Mouse (Mus musculus) lung, postnatal 0 days (tissue): ENCODE measurements at regions not wholly inside any gene's neighbourhood (a gene's known extent, or its start where the extent isn't known, plus 50 kb on each side); places are given as distances from the start of the nearest gene placed in this dataset.

ENCODE experiments used
- ATAC-seq: fragments of 200-750 bp; cut with Nextera tagmentation; 2 replicates; pipeline ENCODE4 v1.8.0; 2017; ENCODE audit warnings: moderate library complexity
- DNase-seq: peaks from one replicate; pipeline ENCODE4 v3.0.0-alpha.2; 2016; ENCODE audit warnings: low spot score
- H3K27ac ChIP-seq: fragments of 300-500 bp; sonication (generic); 2 replicates; pipeline ENCODE4 v1.5.1; 2014; ENCODE audit warnings: antibody characterized with exemption, mild to moderate bottlenecking, low read length, mixed read lengths
- H3K27me3 ChIP-seq: fragments of 300-500 bp; sonication (generic); replicated peaks from 2 replicates; pipeline ENCODE4 v1.6.1; 2014; ENCODE audit warnings: low read length, mixed read lengths; ENCODE audit not compliant: insufficient read depth
- H3K36me3 ChIP-seq: fragments of 300-500 bp; sonication (generic); 2 replicates; pipeline ENCODE4 v1.6.1; 2014; ENCODE audit warnings: low read length, mixed read lengths; ENCODE audit not compliant: insufficient read depth
- H3K4me1 ChIP-seq: fragments of 300-500 bp; sonication (generic); 2 replicates; pipeline ENCODE4 v1.6.1; 2014; ENCODE audit warnings: antibody characterized with exemption, low read depth, low read length, mixed read lengths; ENCODE audit not compliant: insufficient read depth
- H3K4me2 ChIP-seq: fragments of 300-500 bp; sonication (generic); replicated peaks from 2 replicates; pipeline ENCODE4 v1.6.1; 2014; ENCODE audit warnings: low read depth, mild to moderate bottlenecking, low read length, moderate library complexity, mixed read lengths
- H3K4me3 ChIP-seq: fragments of 300-500 bp; sonication (generic); 2 replicates; pipeline ENCODE4 v1.5.1; 2014; ENCODE audit warnings: low read depth, low read length
- H3K9ac ChIP-seq: fragments of 300-500 bp; sonication (generic); replicated peaks from 2 replicates; pipeline ENCODE4 v1.6.1; 2014; ENCODE audit warnings: low read depth, mild to moderate bottlenecking
- H3K9me3 ChIP-seq: fragments of 300-500 bp; sonication (generic); 2 replicates; pipeline ENCODE4 v1.6.1; 2016; ENCODE audit warnings: low read length, mixed read lengths
- CTCF ChIP-seq: IDR thresholded peaks from 2 replicates; pipeline ENCODE4 v1.5.1; 2016; ENCODE audit warnings: antibody characterized with exemption, mild to moderate bottlenecking
- EP300 ChIP-seq: IDR thresholded peaks from 2 replicates; pipeline ENCODE4 v1.6.1; 2016; ENCODE audit warnings: antibody characterized with exemption, mild to moderate bottlenecking, control low read depth
- WGBS: fragments of 180-500 bp; shearing (Covaris S2); extraction: QIAGEN DNeasy Blood & Tissue Kit; methylation state at CpG from one replicate; pipeline ENCODE4 v1.1.7; 2014; 5-methylcytosine and 5-hydroxymethylcytosine counted together

- DNase-seq (no peak), ATAC-seq (no peak)
- Histone ChIP-seq H3K4me2 (no peak overlapping the region), H3K27ac (no peak overlapping the region), H3K27me3 (no peaks in the 10 kb centered on the region), H3K9me3 (no peaks in the 10 kb centered on the region), H3K36me3 (no peaks in the 10 kb centered on the region), H3K4me3 (no peak overlapping the region), H3K4me1 (0 out of 2 replicates have a peak, but pooled peaks cover 3% of the 10 kb centered on the region), H3K9ac (no peak overlapping the region)
- 35% methylated on average over 13 of the region's 13 CpGs for WGBS
- no peak for TF ChIP-seq CTCF
- no peak for TF ChIP-seq EP300
Measured at GRCm38 (mm10) chr14:58867396-58868107, 275.1 kb downstream of the 1700129C05Rik start.

GRCm38 (mm10) chr14:58854871-58855270 is 287.8 kb downstream of the 1700129C05Rik start:
- TF ChIP-seq CTCF (no peak), EP300 (no peak)
- no peaks in the 10 kb centered on the region for H3K27me3 ChIP-seq
- 55% methylated on average over 4 of the region's 4 CpGs for WGBS
- H3K9ac ChIP-seq: no peak overlapping the region
- H3K27ac ChIP-seq: no peak overlapping the region
- DNase-seq (no peak), ATAC-seq (no peak)
- no peak overlapping the region for H3K4me2 ChIP-seq
- no peak overlapping the region for H3K4me3 ChIP-seq
- no peaks in the 10 kb centered on the region for H3K36me3 ChIP-seq
- no peaks in the 10 kb centered on the region for H3K4me1 ChIP-seq
- no peaks in the 10 kb centered on the region for H3K9me3 ChIP-seq

- ATAC-seq: no peak
- Histone ChIP-seq H3K4me1 (no peaks in the 10 kb centered on the region), H3K9me3 (no peaks in the 10 kb centered on the region), H3K9ac (no peak overlapping the region), H3K36me3 (no peaks in the 10 kb centered on the region), H3K27ac (no peak overlapping the region), H3K4me2 (no peak overlapping the region), H3K4me3 (no peak overlapping the region), H3K27me3 (no peaks in the 10 kb centered on the region)
- WGBS: 70% methylated on average over 2 of the region's 2 CpGs
- TF ChIP-seq CTCF (no peak), EP300 (no peak)
- no peak for DNase-seq
Measured at GRCm38 (mm10) chr14:58844565-58844964, 298.1 kb downstream of the 1700129C05Rik start.

GRCm38 (mm10) chr14:58842196-58842886 is 300.4 kb downstream of the 1700129C05Rik start:
- no peaks in the 10 kb centered on the region for H3K9me3 ChIP-seq
- TF ChIP-seq EP300 (no peak), CTCF (no peak)
- no peaks in the 10 kb centered on the region for H3K4me1 ChIP-seq
- H3K27me3 ChIP-seq: no peaks in the 10 kb centered on the region
- ATAC-seq: no peak
- no peak overlapping the region for H3K27ac ChIP-seq
- H3K4me3 ChIP-seq: no peak overlapping the region
- WGBS: 77% methylated on average over 1 of the region's 1 CpGs
- no peak overlapping the region for H3K9ac ChIP-seq
- DNase-seq: no peak
- no peak overlapping the region for H3K4me2 ChIP-seq
- H3K36me3 ChIP-seq: no peaks in the 10 kb centered on the region

- Histone ChIP-seq H3K9me3 (no peaks in the 10 kb centered on the region), H3K27ac (no peak overlapping the region), H3K4me2 (no peak overlapping the region), H3K27me3 (no peaks in the 10 kb centered on the region), H3K4me1 (no peaks in the 10 kb centered on the region), H3K4me3 (no peak overlapping the region), H3K36me3 (no peaks in the 10 kb centered on the region), H3K9ac (no peak overlapping the region)
- WGBS: 63% methylated on average over 3 of the region's 4 CpGs
- TF ChIP-seq CTCF: no peak
- TF ChIP-seq EP300: no peak
- ATAC-seq (no peak; the same call in 1 of the 2 replicates), DNase-seq (no peak)
Measured at GRCm38 (mm10) chr14:58822938-58823337, 319.8 kb downstream of the 1700129C05Rik start.

- TF ChIP-seq EP300 (no peak), CTCF (no peak)
- Histone ChIP-seq H3K9me3 (no peaks in the 10 kb centered on the region), H3K36me3 (no peaks in the 10 kb centered on the region), H3K4me3 (no peak overlapping the region), H3K4me1 (no peaks in the 10 kb centered on the region), H3K9ac (no peak overlapping the region), H3K27ac (no peak overlapping the region), H3K4me2 (no peak overlapping the region), H3K27me3 (no peaks in the 10 kb centered on the region)
- WGBS: 70% methylated on average over 10 of the region's 10 CpGs
- ATAC-seq (no peak), DNase-seq (no peak)
Measured at GRCm38 (mm10) chr14:58817961-58818504, 324.7 kb downstream of the 1700129C05Rik start.
